Mouse (Mus musculus) testis, adult 2 months (tissue): Measurements from ENCODE around the gene Limd2. TPM values are rescaled to one million over a fixed set of nuclear protein-coding genes. Genes with fewer than 3 reads are reported as not detected.

Source experiments
- H3K27ac ChIP-seq: fragments of 200-500 bp; 2 replicates; pipeline ENCODE4 v1.5.1; 2012; ENCODE audit warnings: low read depth, low read length; ENCODE audit not compliant: control insufficient read depth, insufficient read depth
- H3K27me3 ChIP-seq: fragments of 200-500 bp; 2 replicates; pipeline ENCODE4 v1.6.1; 2012; ENCODE audit warnings: mild to moderate bottlenecking, low read length, moderate library complexity; ENCODE audit not compliant: control insufficient read depth, insufficient read depth
- H3K36me3 ChIP-seq: fragments of 200-500 bp; 2 replicates; pipeline ENCODE4 v1.6.1; 2012; ENCODE audit warnings: mild to moderate bottlenecking, low read length; ENCODE audit not compliant: control insufficient read depth, insufficient read depth
- H3K4me1 ChIP-seq: fragments of 200-500 bp; 2 replicates; pipeline ENCODE4 v1.6.1; 2012; ENCODE audit warnings: low read length; ENCODE audit not compliant: control insufficient read depth, insufficient read depth
- H3K4me3 ChIP-seq: fragments of 200-500 bp; 2 replicates; pipeline ENCODE4 v1.5.1; 2012; ENCODE audit warnings: low read depth, mild to moderate bottlenecking, low read length, moderate library complexity, mixed read lengths; ENCODE audit not compliant: control insufficient read depth
- CTCF ChIP-seq: fragments of 200-500 bp; IDR thresholded peaks from 2 replicates; pipeline ENCODE4 v1.5.1; 2012; ENCODE audit warnings: low read depth, mild to moderate bottlenecking, inconsistent platforms, low read length, moderate library complexity; ENCODE audit not compliant: control insufficient read depth, insufficient read depth, insufficient replicate concordance
- POLR2A ChIP-seq: fragments of 200-500 bp; IDR thresholded peaks from 2 replicates; pipeline ENCODE4 v1.6.1; 2012; ENCODE audit warnings: low read depth, mild to moderate bottlenecking, inconsistent platforms, low read length, moderate library complexity; ENCODE audit not compliant: control insufficient read depth
- polyA plus RNA-seq: library from polyadenylated mRNA; depleted of rRNA; stranded (reverse); fragments of >200 nt; gene quantifications from 2 replicates; pipeline ENCODE4 v1.2.3, GENCODE M21; 2012

The Limd2 gene
- polyA plus RNA-seq, 1 experiment = 1,077 TPM

DNA sequence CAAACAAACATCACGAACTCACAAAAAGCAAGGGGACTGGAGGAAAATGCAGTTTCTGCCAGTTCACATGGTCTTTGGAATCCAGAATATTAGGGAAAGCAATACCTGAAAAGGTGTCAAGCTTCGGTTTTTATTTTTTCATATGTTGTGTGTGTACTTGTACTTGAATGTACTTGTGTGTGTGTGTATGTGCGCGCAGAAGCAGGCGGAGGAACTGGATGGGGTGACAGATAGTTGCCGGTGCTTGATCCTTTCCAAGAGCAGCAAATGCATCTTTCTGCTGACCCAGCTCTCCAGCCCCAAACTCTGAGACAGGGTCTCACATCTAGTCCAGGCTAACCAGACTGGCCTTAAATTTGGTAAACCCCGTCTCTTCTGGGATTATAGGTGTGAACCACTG, 34.2 kb upstream of the Limd2 start:
- no peak for TF ChIP-seq POLR2A
- no peak for TF ChIP-seq CTCF
- H3K36me3 ChIP-seq = peaks cover 1% of the 10 kb centered on the region; the same call in 1 of the 2 replicates
- H3K4me3 ChIP-seq = peak overlapping the region; percentile 17; the same call in 1 of the 2 replicates
- no peaks in the 10 kb centered on the region for H3K27me3 ChIP-seq
- H3K4me1 ChIP-seq = no peaks in the 10 kb centered on the region
- no peak overlapping the region for H3K27ac ChIP-seq

DNA sequence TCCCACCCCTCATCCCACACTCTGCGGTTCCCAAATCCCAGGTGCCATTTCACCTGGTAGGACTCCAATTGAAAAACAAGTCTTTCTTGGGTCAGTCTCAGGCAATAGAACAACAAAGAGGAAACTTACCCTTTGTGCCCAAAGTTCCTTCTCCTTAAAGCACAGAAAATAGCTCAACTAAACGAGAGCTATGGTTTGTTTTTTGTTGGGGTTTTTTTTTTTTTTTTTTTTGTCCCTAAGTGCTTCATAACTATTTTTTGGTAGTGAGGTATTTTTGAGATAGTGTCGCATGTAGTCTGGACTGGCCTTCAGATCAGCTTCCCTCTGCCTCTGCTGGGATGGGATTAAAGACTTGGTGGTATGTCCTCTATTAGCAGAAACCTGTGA, 33.5 kb upstream of the Limd2 start:
- no peak for TF ChIP-seq CTCF
- peak overlapping the region; percentile 69 for H3K27ac ChIP-seq
- H3K36me3 ChIP-seq = peaks cover 1% of the 10 kb centered on the region; the same call in 1 of the 2 replicates
- H3K4me1 ChIP-seq = no peaks in the 10 kb centered on the region
- H3K4me3 ChIP-seq = peak overlapping the region; percentile 95
- no peaks in the 10 kb centered on the region for H3K27me3 ChIP-seq

DNA sequence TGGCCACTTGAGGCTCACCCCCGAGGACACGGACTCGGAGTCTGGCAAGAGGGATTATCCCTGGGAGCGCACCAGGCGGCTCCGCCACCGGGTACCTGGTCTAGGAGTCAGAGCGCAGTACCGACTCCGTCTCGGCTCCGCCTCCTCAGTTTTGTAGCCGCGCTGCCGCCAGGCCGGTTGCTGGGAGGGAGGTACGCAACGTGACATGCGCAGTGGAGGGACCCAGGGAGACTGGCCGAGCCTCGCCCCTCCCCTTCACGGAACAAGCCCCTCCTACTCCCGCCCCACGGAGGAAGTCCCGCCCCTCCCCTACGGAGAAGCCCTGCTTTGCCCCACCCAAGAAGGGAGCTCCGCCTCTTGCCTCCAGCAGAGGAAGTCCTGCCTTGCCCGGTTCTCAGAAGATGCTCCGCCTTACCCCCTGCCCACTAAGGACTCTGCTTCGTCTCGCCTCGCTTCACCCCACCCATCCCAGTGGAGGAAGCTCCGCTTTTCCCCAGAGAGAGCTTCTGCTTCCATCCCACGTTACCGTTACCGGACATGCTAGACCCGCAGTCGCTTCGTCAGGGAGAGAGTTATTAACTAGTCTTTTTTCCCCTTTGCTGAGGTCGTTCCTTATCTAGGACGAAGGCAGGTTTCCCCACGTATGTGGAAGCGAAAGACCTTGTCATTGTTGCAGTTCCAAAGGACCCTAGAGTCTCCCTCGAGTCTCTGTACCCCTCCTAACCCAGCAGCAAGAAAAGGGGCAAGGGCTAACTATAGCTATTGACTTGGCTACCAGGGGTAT, 32.9 kb upstream of the Limd2 start:
- H3K4me1 ChIP-seq = no peaks in the 10 kb centered on the region
- TF ChIP-seq CTCF (no peak), POLR2A (peak; percentile 99)
- peak overlapping the region; percentile 95 for H3K4me3 ChIP-seq
- peak overlapping the region; percentile 92 for H3K27ac ChIP-seq
- H3K36me3 ChIP-seq = peaks cover 1% of the 10 kb centered on the region; the same call in 1 of the 2 replicates
- H3K27me3 ChIP-seq = no peaks in the 10 kb centered on the region

DNA sequence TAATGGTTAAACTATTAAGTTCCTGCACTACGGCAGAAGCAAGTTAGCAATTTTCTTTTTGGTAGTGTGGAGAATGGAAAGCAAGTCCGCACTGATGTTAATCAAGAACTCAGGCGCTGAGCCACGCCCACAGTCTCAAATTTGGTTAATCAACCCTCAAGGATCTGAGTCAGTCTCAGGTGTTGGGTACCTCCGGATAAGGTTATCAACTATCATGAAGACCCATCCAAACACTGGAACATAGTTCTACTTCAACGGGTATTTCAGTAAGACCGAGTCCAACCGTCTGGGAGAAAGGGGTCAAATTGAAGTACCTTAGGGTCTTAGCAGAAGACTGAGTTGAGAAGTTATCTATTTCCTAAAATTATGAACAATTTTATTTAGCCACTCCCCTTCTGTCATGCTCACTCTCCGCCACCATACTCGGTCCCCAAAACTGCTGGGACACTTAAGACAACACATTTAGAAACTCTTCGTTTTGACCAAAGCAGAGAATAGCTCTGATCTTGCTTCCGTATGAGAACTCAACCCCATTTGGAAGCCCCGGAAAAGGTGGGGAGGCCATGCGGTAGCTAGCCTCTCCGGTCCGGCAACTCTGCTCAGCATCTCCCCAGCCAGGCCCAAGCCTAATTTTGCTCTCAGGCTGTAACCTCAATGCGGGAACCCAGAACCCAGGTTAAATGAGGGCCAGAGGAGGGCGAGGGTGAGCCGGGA, 32.2 kb upstream of the Limd2 start:
- Histone ChIP-seq H3K27me3 (no peaks in the 10 kb centered on the region), H3K36me3 (no peaks in the 10 kb centered on the region), H3K4me3 (peak overlapping the region; percentile 95), H3K27ac (peak overlapping the region; percentile 92), H3K4me1 (no peaks in the 10 kb centered on the region)
- TF ChIP-seq CTCF (no peak), POLR2A (no peak)

DNA sequence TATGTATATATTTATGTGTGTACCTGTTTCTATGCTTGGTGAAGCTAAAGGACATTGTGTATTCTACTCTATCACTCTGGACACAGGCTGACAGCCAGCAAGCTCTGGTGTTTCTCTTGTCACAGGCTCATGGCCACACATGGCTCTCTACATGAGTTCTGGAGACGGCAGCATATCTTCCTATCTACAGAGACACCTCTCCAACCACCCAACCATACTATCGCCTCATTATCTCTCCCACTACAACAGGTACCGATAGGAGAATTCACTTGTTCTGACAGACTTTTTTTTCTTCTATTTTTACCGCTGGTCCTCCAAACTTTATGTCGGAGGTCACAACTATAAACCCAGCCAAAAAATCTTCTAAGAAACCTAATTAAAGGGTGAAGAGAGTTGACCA, 31.6 kb upstream of the Limd2 start:
- TF ChIP-seq POLR2A = no peak
- TF ChIP-seq CTCF = no peak
- H3K4me1 ChIP-seq = no peaks in the 10 kb centered on the region
- H3K27ac ChIP-seq = no peak overlapping the region
- H3K36me3 ChIP-seq = no peaks in the 10 kb centered on the region
- peak overlapping the region; percentile 95 for H3K4me3 ChIP-seq
- H3K27me3 ChIP-seq = no peaks in the 10 kb centered on the region

DNA sequence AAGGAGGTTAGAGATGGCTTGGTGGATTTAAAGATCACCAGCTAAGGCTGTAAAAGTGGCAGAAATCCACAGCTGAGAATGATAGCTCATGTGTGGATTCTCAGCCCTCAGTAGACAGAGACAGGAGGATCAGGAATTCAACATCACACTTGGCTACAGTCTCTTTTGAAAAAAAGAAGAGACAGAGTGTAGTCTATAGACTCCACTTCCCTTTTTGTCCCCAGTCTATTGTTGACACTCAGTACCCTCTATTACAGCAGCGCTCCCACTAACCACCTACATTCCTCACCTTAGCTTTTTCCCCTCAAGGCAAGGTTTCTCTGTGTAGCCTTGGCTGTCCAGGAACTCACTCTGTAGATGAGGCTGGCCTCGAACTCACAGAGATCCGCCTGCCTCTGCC, 31.1 kb upstream of the Limd2 start:
- no peaks in the 10 kb centered on the region for H3K27me3 ChIP-seq
- no peak overlapping the region for H3K27ac ChIP-seq
- no peak for TF ChIP-seq CTCF
- TF ChIP-seq POLR2A = no peak
- H3K4me1 ChIP-seq = no peaks in the 10 kb centered on the region
- no peaks in the 10 kb centered on the region for H3K36me3 ChIP-seq
- peak overlapping the region; percentile 63; the same call in 1 of the 2 replicates for H3K4me3 ChIP-seq

DNA sequence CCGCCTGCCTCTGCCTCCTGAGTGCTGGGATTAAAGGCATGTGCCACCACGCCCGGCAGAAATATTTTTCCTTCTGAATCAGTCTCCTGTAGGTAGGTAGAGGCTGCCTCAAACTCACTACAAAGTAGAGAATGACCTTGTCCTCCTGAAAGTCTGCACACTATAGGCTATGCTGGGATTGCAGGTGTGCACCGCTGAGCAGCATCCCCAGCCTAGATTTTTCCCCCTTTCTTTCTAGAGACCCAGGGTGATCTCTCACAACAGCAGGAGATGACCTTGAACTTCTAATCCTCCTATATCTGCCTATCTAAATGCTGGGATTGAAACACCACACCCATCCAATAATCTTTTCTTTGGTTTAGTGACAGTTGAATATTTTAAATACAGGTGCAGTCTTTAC, 26.7 kb upstream of the Limd2 start:
- H3K4me3 ChIP-seq = no peak overlapping the region
- H3K36me3 ChIP-seq = peaks cover 2% of the 10 kb centered on the region; the same call in 1 of the 2 replicates
- H3K27me3 ChIP-seq = no peaks in the 10 kb centered on the region
- TF ChIP-seq POLR2A = no peak
- TF ChIP-seq CTCF = no peak
- no peaks in the 10 kb centered on the region for H3K4me1 ChIP-seq
- H3K27ac ChIP-seq = no peak overlapping the region
